Mouse (Mus musculus) embryonic facial prominence, embryonic 13.5 days (tissue): Measurements from ENCODE around the gene Zfp386. TPM values are rescaled to one million over a fixed set of nuclear protein-coding genes. Genes with fewer than 3 reads are reported as not detected.

Experiments used
- ATAC-seq: fragments of 200-750 bp; cut with Nextera tagmentation; 2 replicates; pipeline ENCODE4 v1.8.0; 2017; ENCODE audit warnings: low read depth; ENCODE audit not compliant: insufficient number of reproducible peaks, insufficient read depth, low FRiP score, low TSS enrichment
- H3K27ac ChIP-seq: fragments of 300-500 bp; sonication (generic); 2 replicates; pipeline ENCODE4 v1.5.1; 2015; ENCODE audit warnings: moderate library complexity, mild to moderate bottlenecking, inconsistent platforms
- H3K27me3 ChIP-seq: fragments of 300-500 bp; sonication (generic); 2 replicates; pipeline ENCODE4 v1.6.1; 2015; ENCODE audit warnings: mild to moderate bottlenecking, inconsistent platforms
- H3K36me3 ChIP-seq: fragments of 300-500 bp; sonication (generic); 2 replicates; pipeline ENCODE4 v1.6.1; 2015; ENCODE audit warnings: mild to moderate bottlenecking, inconsistent platforms
- H3K4me1 ChIP-seq: fragments of 300-500 bp; sonication (generic); 2 replicates; pipeline ENCODE4 v1.6.1; 2015; ENCODE audit warnings: inconsistent platforms
- H3K4me2 ChIP-seq: fragments of 300-500 bp; sonication (generic); 2 replicates; pipeline ENCODE4 v1.6.1; 2015; ENCODE audit warnings: moderate library complexity, mild to moderate bottlenecking, inconsistent platforms
- H3K4me3 ChIP-seq: fragments of 300-500 bp; sonication (generic); 2 replicates; pipeline ENCODE4 v1.5.1; 2015; ENCODE audit warnings: mild to moderate bottlenecking, inconsistent platforms
- H3K9ac ChIP-seq: fragments of 300-500 bp; sonication (generic); 2 replicates; pipeline ENCODE4 v1.6.1; 2015; ENCODE audit warnings: mild to moderate bottlenecking, inconsistent platforms
- H3K9me3 ChIP-seq: fragments of 300-500 bp; sonication (generic); 2 replicates; pipeline ENCODE4 v1.6.1; 2016; ENCODE audit warnings: inconsistent platforms
- WGBS: fragments of 180-500 bp; shearing (Covaris S2); methylation state at CpG from one replicate; pipeline ENCODE4 v1.1.7; 2015; ENCODE audit warnings: mixed read lengths; 5-methylcytosine and 5-hydroxymethylcytosine counted together
- polyA plus RNA-seq: library from polyadenylated mRNA; unstranded; fragments of >200 nt; fragmentation: Nextera tagmentation; extraction: Ambion mirVana; gene quantifications from 2 replicates; pipeline ENCODE4 v1.2.1, GENCODE M21; 2015

The Zfp386 gene
- polyA plus RNA-seq, 1 experiment from 2014 or later = 53.3 TPM

GRCm38 (mm10) chr12:116061561-116062193 is 14.2 kb downstream of the Zfp386 start:
- WGBS = 92% methylated on average over 5 of the region's 5 CpGs
- H3K4me3 ChIP-seq = no peak overlapping the region
- no peak for ATAC-seq
- no peak overlapping the region for H3K27ac ChIP-seq
- peaks cover 50% of the 10 kb centered on the region for H3K36me3 ChIP-seq
- no peaks in the 10 kb centered on the region for H3K27me3 ChIP-seq
- H3K9me3 ChIP-seq = peaks cover 42% of the 10 kb centered on the region
- no peak overlapping the region for H3K4me2 ChIP-seq
- H3K9ac ChIP-seq = no peak overlapping the region
- H3K4me1 ChIP-seq = no peaks in the 10 kb centered on the region

GRCm38 (mm10) chr12:116062194-116062583 is 14.7 kb downstream of the Zfp386 start:
- Histone ChIP-seq H3K36me3 (peaks cover 45% of the 10 kb centered on the region), H3K9me3 (peaks cover 37% of the 10 kb centered on the region), H3K4me3 (no peak overlapping the region), H3K9ac (no peak overlapping the region), H3K27me3 (no peaks in the 10 kb centered on the region), H3K27ac (no peak overlapping the region), H3K4me2 (no peak overlapping the region), H3K4me1 (no peaks in the 10 kb centered on the region)
- 95% methylated on average over 2 of the region's 2 CpGs for WGBS
- no peak for ATAC-seq

GRCm38 (mm10) chr12:116063020-116063419 is 15.5 kb downstream of the Zfp386 start:
- H3K4me1 ChIP-seq = no peaks in the 10 kb centered on the region
- H3K9ac ChIP-seq = no peak overlapping the region
- H3K27me3 ChIP-seq = no peaks in the 10 kb centered on the region
- peaks cover 38% of the 10 kb centered on the region for H3K36me3 ChIP-seq
- WGBS = 94% methylated on average over 4 of the region's 4 CpGs
- no peak overlapping the region for H3K4me3 ChIP-seq
- H3K9me3 ChIP-seq = peaks cover 35% of the 10 kb centered on the region
- ATAC-seq = no peak
- H3K4me2 ChIP-seq = no peak overlapping the region
- H3K27ac ChIP-seq = no peak overlapping the region

DNA sequence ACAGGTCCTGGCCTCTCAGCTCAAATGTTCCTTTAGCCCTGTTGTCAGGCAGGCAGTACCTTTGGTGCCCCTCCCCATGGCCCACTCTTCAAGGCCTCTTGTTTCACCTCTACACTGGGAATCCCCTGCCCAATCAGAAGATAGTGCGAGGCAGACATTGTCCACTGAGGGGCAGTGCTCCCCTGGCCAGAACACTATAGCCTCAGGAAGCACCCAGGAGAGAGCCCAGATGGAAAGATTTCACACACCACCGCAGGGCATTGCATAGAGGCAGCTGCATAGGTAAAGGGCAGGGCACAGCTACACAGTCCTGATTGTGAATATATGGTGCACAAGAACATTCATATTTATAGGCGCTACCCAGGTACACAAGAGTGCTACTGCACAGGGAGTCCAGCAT is 23.5 kb downstream of the Zfp386 start:
- peaks cover 16% of the 10 kb centered on the region for H3K27me3 ChIP-seq
- no peak overlapping the region for H3K4me3 ChIP-seq
- H3K4me1 ChIP-seq = no peaks in the 10 kb centered on the region
- WGBS = 22% methylated on average over 3 of the region's 3 CpGs
- no peak overlapping the region for H3K27ac ChIP-seq
- ATAC-seq = no peak
- H3K9ac ChIP-seq = no peak overlapping the region
- no peak overlapping the region for H3K4me2 ChIP-seq
- no peaks in the 10 kb centered on the region for H3K36me3 ChIP-seq
- no peaks in the 10 kb centered on the region for H3K9me3 ChIP-seq

GRCm38 (mm10) chr12:116077074-116077854 is 29.7 kb downstream of the Zfp386 start, which contains the start of gene Vipr2:
TSS of gene Vipr2 (plus strand) at chr12:116077726.
- Histone ChIP-seq H3K9ac (peak within 1 kb of the TSS; percentile 76), H3K4me2 (peak within 1 kb of the TSS; percentile 92), H3K27ac (no peak within 1 kb of the TSS), H3K4me3 (peak within 1 kb of the TSS; percentile 59), H3K9me3 (no peaks in the 10 kb centered on the region), H3K36me3 (no peaks in the 10 kb centered on the region), H3K4me1 (0 out of 2 replicates have a peak, but pooled peaks cover 5% of the 10 kb centered on the region), H3K27me3 (peaks cover 39% of the 10 kb centered on the region)
- 5% methylated on average over 33 of the region's 33 CpGs for WGBS
- ATAC-seq = peak; percentile 76

DNA sequence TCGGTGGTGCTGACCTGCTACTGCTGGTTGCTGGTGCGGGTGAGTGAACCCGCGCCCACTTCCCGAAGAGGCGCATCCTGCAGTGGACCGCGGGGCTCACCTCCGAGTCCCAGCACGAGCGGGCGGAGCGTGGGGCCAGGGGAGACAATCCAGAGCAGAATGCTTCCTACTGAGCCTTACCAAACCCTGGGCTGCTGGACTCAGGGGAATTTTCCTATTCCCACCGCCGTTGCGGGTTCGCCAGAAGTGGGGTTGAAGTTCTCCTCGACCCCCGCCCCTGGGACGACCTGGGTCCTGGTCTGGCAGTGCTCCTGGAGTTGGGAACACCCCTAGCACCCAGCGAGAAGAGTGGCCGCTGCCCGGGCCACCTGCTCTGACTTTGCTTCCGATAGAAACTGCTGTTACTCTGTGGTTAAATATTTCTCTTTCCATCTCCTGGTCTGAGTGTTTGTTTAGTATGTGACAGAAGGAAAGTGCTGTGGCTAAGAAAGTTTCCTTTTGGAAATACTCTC is 30.4 kb downstream of the Zfp386 start:
- under 1% methylated on average over 24 of the region's 24 CpGs for WGBS
- Histone ChIP-seq H3K27me3 (peaks cover 39% of the 10 kb centered on the region), H3K4me2 (peak overlapping the region; percentile 92), H3K27ac (no peak overlapping the region), H3K36me3 (no peaks in the 10 kb centered on the region), H3K4me1 (0 out of 2 replicates have a peak, but pooled peaks cover 5% of the 10 kb centered on the region), H3K4me3 (peak overlapping the region; percentile 59), H3K9ac (peak overlapping the region; percentile 76), H3K9me3 (no peaks in the 10 kb centered on the region)
- ATAC-seq = no peak

DNA sequence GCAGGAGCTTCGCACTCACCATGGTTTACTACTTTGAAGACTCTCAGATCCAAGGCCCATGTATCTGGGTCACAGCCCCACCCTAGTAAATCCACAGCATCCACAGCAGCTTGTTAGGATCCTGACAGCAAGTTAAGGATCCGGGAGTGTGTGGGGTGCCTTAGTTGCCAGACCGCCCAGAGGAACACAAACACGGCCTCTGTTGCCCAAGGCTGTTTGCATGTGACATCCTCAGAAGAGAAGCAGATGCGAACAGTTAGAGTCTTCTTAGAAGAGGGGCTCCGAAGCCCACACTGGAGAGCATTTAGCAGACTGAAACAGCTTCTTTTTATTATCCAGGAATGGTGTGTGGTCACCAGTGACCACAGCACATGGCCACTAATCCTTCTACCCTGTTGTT is 35.6 kb downstream of the Zfp386 start:
- H3K9me3 ChIP-seq = no peaks in the 10 kb centered on the region
- H3K9ac ChIP-seq = no peak overlapping the region
- H3K36me3 ChIP-seq = no peaks in the 10 kb centered on the region
- H3K4me3 ChIP-seq = no peak overlapping the region
- no peak for ATAC-seq
- H3K4me1 ChIP-seq = 0 out of 2 replicates have a peak, but pooled peaks cover 2% of the 10 kb centered on the region
- no peak overlapping the region for H3K27ac ChIP-seq
- 29% methylated on average over 6 of the region's 6 CpGs for WGBS
- no peak overlapping the region for H3K4me2 ChIP-seq
- peaks cover 14% of the 10 kb centered on the region for H3K27me3 ChIP-seq

GRCm38 (mm10) chr12:116084294-116084693 is 36.8 kb downstream of the Zfp386 start:
- H3K27ac ChIP-seq = no peak overlapping the region
- ATAC-seq = no peak
- no peak overlapping the region for H3K4me2 ChIP-seq
- H3K27me3 ChIP-seq = peaks cover 5% of the 10 kb centered on the region
- H3K4me1 ChIP-seq = no peaks in the 10 kb centered on the region
- WGBS = 76% methylated on average over 2 of the region's 2 CpGs
- no peak overlapping the region for H3K9ac ChIP-seq
- no peak overlapping the region for H3K4me3 ChIP-seq
- H3K36me3 ChIP-seq = no peaks in the 10 kb centered on the region
- H3K9me3 ChIP-seq = no peaks in the 10 kb centered on the region

DNA sequence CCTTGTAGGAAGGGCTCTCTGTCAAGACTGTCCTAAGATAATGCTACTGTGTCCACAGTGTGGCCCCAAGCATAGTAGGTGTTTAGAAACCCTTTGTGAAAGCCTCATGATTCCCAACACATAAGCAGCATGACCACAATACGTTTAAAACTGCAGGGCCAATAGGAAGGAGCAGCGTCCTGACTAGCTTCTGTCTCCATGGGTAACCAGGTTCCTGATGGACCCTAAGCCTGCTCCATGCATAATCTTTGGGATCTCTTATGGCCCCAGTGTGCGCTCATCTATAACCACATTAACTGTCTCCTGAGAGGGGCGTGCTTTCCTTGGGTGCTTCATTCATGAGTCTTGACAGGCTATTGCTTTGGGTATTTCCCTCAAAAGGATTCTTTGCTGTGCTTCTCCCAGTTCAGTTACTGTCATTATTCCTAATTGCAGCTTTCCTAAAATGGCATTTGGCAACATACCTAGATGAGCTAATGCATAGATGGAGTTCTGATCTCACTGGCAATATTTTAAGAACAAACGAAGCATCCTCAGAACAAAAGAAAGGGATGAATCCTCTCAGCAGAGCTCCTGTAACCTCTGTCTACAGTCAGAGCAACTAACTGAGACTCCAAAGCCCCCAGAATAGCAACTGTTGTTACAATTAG is 39.6 kb downstream of the Zfp386 start:
- WGBS = 79% methylated on average over 5 of the region's 5 CpGs
- H3K36me3 ChIP-seq = no peaks in the 10 kb centered on the region
- no peak overlapping the region for H3K27ac ChIP-seq
- H3K9me3 ChIP-seq = no peaks in the 10 kb centered on the region
- no peak overlapping the region for H3K4me2 ChIP-seq
- H3K27me3 ChIP-seq = no peaks in the 10 kb centered on the region
- ATAC-seq = no peak
- H3K4me3 ChIP-seq = no peak overlapping the region
- H3K9ac ChIP-seq = no peak overlapping the region
- no peaks in the 10 kb centered on the region for H3K4me1 ChIP-seq

GRCm38 (mm10) chr12:116089836-116090235 is 42.3 kb downstream of the Zfp386 start:
- Histone ChIP-seq H3K4me1 (no peaks in the 10 kb centered on the region), H3K9me3 (no peaks in the 10 kb centered on the region), H3K9ac (no peak overlapping the region), H3K4me2 (no peak overlapping the region), H3K27ac (no peak overlapping the region), H3K36me3 (no peaks in the 10 kb centered on the region), H3K27me3 (no peaks in the 10 kb centered on the region), H3K4me3 (no peak overlapping the region)
- ATAC-seq = no peak
- WGBS = 87% methylated on average over 3 of the region's 3 CpGs

- Histone ChIP-seq H3K36me3 (no peaks in the 10 kb centered on the region), H3K27ac (no peak overlapping the region), H3K9ac (no peak overlapping the region), H3K27me3 (no peaks in the 10 kb centered on the region), H3K4me3 (no peak overlapping the region), H3K4me2 (no peak overlapping the region), H3K4me1 (no peaks in the 10 kb centered on the region), H3K9me3 (no peaks in the 10 kb centered on the region)
- WGBS = 89% methylated on average over 14 of the region's 14 CpGs
- ATAC-seq = no peak
Measured at GRCm38 (mm10) chr12:116094765-116095555, 47.4 kb downstream of the Zfp386 start.
